Mouse (Mus musculus) intestine, postnatal 0 days (tissue): ENCODE measurements around the gene Gm5136. TPM values are rescaled to one million over a fixed set of nuclear protein-coding genes. Genes with fewer than 3 reads are reported as not detected.

Experiments
- ATAC-seq: fragments of 200-750 bp; cut with Nextera tagmentation; 2 replicates; pipeline ENCODE4 v1.8.0; 2017; ENCODE audit warnings: mild to moderate bottlenecking, moderate TSS enrichment, moderate library complexity
- H3K27ac ChIP-seq: fragments of 300-500 bp; sonication (generic); 2 replicates; pipeline ENCODE4 v1.5.1; 2014; ENCODE audit warnings: mild to moderate bottlenecking, low read depth, low read length, moderate library complexity
- H3K27me3 ChIP-seq: fragments of 300-500 bp; sonication (generic); replicated peaks from 2 replicates; pipeline ENCODE4 v1.6.1; 2014; ENCODE audit warnings: low read length, mixed read lengths; ENCODE audit not compliant: control insufficient read depth, insufficient read depth
- H3K36me3 ChIP-seq: fragments of 300-500 bp; sonication (generic); 2 replicates; pipeline ENCODE4 v1.6.1; 2014; ENCODE audit warnings: mild to moderate bottlenecking, moderate library complexity; ENCODE audit not compliant: control insufficient read depth, insufficient read depth
- H3K4me1 ChIP-seq: fragments of 300-500 bp; sonication (generic); replicated peaks from 2 replicates; pipeline ENCODE4 v1.6.1; 2014; ENCODE audit warnings: antibody characterized with exemption, low read length, mixed read lengths; ENCODE audit not compliant: control insufficient read depth, insufficient read depth
- H3K4me2 ChIP-seq: fragments of 300-500 bp; sonication (generic); replicated peaks from 2 replicates; pipeline ENCODE4 v1.6.1; 2014; ENCODE audit warnings: low read depth, mild to moderate bottlenecking, moderate library complexity
- H3K4me3 ChIP-seq: fragments of 300-500 bp; sonication (generic); 2 replicates; pipeline ENCODE4 v1.5.1; 2014; ENCODE audit warnings: low read depth, low read length
- H3K9ac ChIP-seq: fragments of 300-500 bp; sonication (generic); 2 replicates; pipeline ENCODE4 v1.6.1; 2014; ENCODE audit warnings: mild to moderate bottlenecking, low read depth, low read length
- H3K9me3 ChIP-seq: fragments of 300-500 bp; sonication (generic); 2 replicates; pipeline ENCODE4 v1.6.1; 2016; ENCODE audit warnings: mixed run types; ENCODE audit not compliant: control insufficient read depth
- CTCF ChIP-seq: sonication (generic); IDR thresholded peaks from 2 replicates; pipeline ENCODE4 v1.5.1; 2016; ENCODE audit warnings: low read depth, mild to moderate bottlenecking, control low read depth, antibody characterized with exemption, moderate library complexity
- WGBS: fragments of 180-500 bp; shearing (Covaris S2); extraction: QIAGEN DNeasy Blood & Tissue Kit; methylation state at CpG from one replicate; pipeline ENCODE4 v1.1.7; 2014; 5-methylcytosine and 5-hydroxymethylcytosine counted together
- polyA plus RNA-seq: library from polyadenylated mRNA; unstranded; fragments of >200 nt; fragmentation: Nextera tagmentation; extraction: Ambion mirVana; gene quantifications from 2 replicates; pipeline ENCODE4 v1.2.1, GENCODE M21; 2015

The Gm5136 gene
- polyA plus RNA-seq, 1 experiment from 2014 or later = not detected

- no peak for TF ChIP-seq CTCF
- H3K4me3 ChIP-seq = no peak overlapping the region
- ATAC-seq = no peak
- no peak overlapping the region for H3K9ac ChIP-seq
- no peaks in the 10 kb centered on the region for H3K36me3 ChIP-seq
- 64% methylated on average over 8 of the region's 8 CpGs for WGBS
- no peaks in the 10 kb centered on the region for H3K4me1 ChIP-seq
- H3K9me3 ChIP-seq = no peaks in the 10 kb centered on the region
- H3K27ac ChIP-seq = no peak overlapping the region
- no peaks in the 10 kb centered on the region for H3K27me3 ChIP-seq
- H3K4me2 ChIP-seq = no peak overlapping the region
Observed at GRCm38 (mm10) chr10:108652831-108653230, 47.1 kb downstream of the Gm5136 start.

- no peak overlapping the region for H3K4me2 ChIP-seq
- no peak for TF ChIP-seq CTCF
- no peaks in the 10 kb centered on the region for H3K4me1 ChIP-seq
- no peaks in the 10 kb centered on the region for H3K9me3 ChIP-seq
- no peak for ATAC-seq
- H3K9ac ChIP-seq = no peak overlapping the region
- no peaks in the 10 kb centered on the region for H3K36me3 ChIP-seq
- 46% methylated on average over 8 of the region's 8 CpGs for WGBS
- H3K4me3 ChIP-seq = no peak overlapping the region
- no peaks in the 10 kb centered on the region for H3K27me3 ChIP-seq
- no peak overlapping the region for H3K27ac ChIP-seq
Observed at GRCm38 (mm10) chr10:108652066-108652465, 47.9 kb downstream of the Gm5136 start.

GRCm38 (mm10) chr10:108649174-108649573 is 50.8 kb downstream of the Gm5136 start:
- no peaks in the 10 kb centered on the region for H3K27me3 ChIP-seq
- no peaks in the 10 kb centered on the region for H3K9me3 ChIP-seq
- H3K27ac ChIP-seq = no peak overlapping the region
- no peak overlapping the region for H3K4me2 ChIP-seq
- ATAC-seq = no peak
- H3K4me1 ChIP-seq = no peaks in the 10 kb centered on the region
- WGBS = 74% methylated on average over 7 of the region's 7 CpGs
- H3K36me3 ChIP-seq = no peaks in the 10 kb centered on the region
- TF ChIP-seq CTCF = no peak
- no peak overlapping the region for H3K4me3 ChIP-seq
- H3K9ac ChIP-seq = no peak overlapping the region
